Mouse (Mus musculus) embryonic facial prominence, embryonic 13.5 days (tissue): ENCODE data around the gene Dmwd. TPM values are rescaled to one million over a fixed set of nuclear protein-coding genes. Genes with fewer than 3 reads are reported as not detected.

Source experiments
- ATAC-seq: fragments of 200-750 bp; cut with Nextera tagmentation; 2 replicates; pipeline ENCODE4 v1.8.0; 2017; ENCODE audit warnings: low read depth; ENCODE audit not compliant: insufficient number of reproducible peaks, insufficient read depth, low FRiP score, low TSS enrichment
- H3K27ac ChIP-seq: fragments of 300-500 bp; sonication (generic); 2 replicates; pipeline ENCODE4 v1.5.1; 2015; ENCODE audit warnings: moderate library complexity, mild to moderate bottlenecking, inconsistent platforms
- H3K27me3 ChIP-seq: fragments of 300-500 bp; sonication (generic); 2 replicates; pipeline ENCODE4 v1.6.1; 2015; ENCODE audit warnings: mild to moderate bottlenecking, inconsistent platforms
- H3K36me3 ChIP-seq: fragments of 300-500 bp; sonication (generic); 2 replicates; pipeline ENCODE4 v1.6.1; 2015; ENCODE audit warnings: mild to moderate bottlenecking, inconsistent platforms
- H3K4me1 ChIP-seq: fragments of 300-500 bp; sonication (generic); 2 replicates; pipeline ENCODE4 v1.6.1; 2015; ENCODE audit warnings: inconsistent platforms
- H3K4me2 ChIP-seq: fragments of 300-500 bp; sonication (generic); 2 replicates; pipeline ENCODE4 v1.6.1; 2015; ENCODE audit warnings: moderate library complexity, mild to moderate bottlenecking, inconsistent platforms
- H3K4me3 ChIP-seq: fragments of 300-500 bp; sonication (generic); 2 replicates; pipeline ENCODE4 v1.5.1; 2015; ENCODE audit warnings: mild to moderate bottlenecking, inconsistent platforms
- H3K9ac ChIP-seq: fragments of 300-500 bp; sonication (generic); 2 replicates; pipeline ENCODE4 v1.6.1; 2015; ENCODE audit warnings: mild to moderate bottlenecking, inconsistent platforms
- H3K9me3 ChIP-seq: fragments of 300-500 bp; sonication (generic); 2 replicates; pipeline ENCODE4 v1.6.1; 2016; ENCODE audit warnings: inconsistent platforms
- WGBS: fragments of 180-500 bp; shearing (Covaris S2); methylation state at CpG from one replicate; pipeline ENCODE4 v1.1.7; 2015; ENCODE audit warnings: mixed read lengths; 5-methylcytosine and 5-hydroxymethylcytosine counted together
- polyA plus RNA-seq: library from polyadenylated mRNA; unstranded; fragments of >200 nt; fragmentation: Nextera tagmentation; extraction: Ambion mirVana; gene quantifications from 2 replicates; pipeline ENCODE4 v1.2.1, GENCODE M21; 2015

Dmwd gene
- polyA plus RNA-seq = 16.4 and 17.6 TPM in 2 replicates

GRCm38 (mm10) chr7:19075723-19076585 lies at the start of gene Dmwd:
Gene Dmwd (plus strand): TSS chr7:19076227.
- under 1% methylated on average over 86 of the region's 91 CpGs for WGBS
- peak; percentile 99 for ATAC-seq

DNA sequence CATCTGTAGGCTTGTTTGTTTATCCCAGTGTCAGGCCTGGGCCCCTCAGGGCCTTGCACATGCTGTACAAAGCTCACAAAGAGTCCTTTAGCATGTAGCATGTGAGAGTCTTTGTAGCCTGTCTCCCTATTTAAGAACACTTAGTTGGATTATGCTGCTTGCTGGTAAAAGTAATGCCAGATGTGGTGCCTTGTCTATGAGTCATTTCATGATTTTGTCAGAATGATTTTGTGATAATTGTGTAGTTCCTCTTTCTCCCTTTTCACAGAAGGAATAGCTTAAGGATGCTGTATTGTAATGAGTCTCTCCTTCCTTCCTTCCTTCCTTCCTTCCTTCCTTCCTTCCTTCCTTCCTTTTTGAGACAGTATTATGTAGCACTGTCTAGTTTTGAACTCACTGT lies 48.0 kb upstream of the Dmwd start:
- Histone ChIP-seq H3K27ac (no peak overlapping the region), H3K36me3 (peaks cover 46% of the 10 kb centered on the region), H3K27me3 (peaks cover 8% of the 10 kb centered on the region), H3K4me2 (no peak overlapping the region), H3K4me1 (peaks cover 36% of the 10 kb centered on the region), H3K4me3 (no peak overlapping the region), H3K9ac (no peak overlapping the region), H3K9me3 (no peaks in the 10 kb centered on the region)
- ATAC-seq = no peak

More at GRCm38 (mm10) chr7:19075723-19076585, at the start of gene Dmwd:
- Histone ChIP-seq H3K4me2 (peak within 1 kb of the TSS; percentile 94), H3K27me3 (no peaks in the 10 kb centered on the region), H3K4me1 (peaks cover 19% of the 10 kb centered on the region), H3K36me3 (peaks cover 31% of the 10 kb centered on the region), H3K27ac (peak within 1 kb of the TSS; percentile 75), H3K9me3 (no peaks in the 10 kb centered on the region), H3K9ac (peak within 1 kb of the TSS; percentile 99), H3K4me3 (peak within 1 kb of the TSS; percentile 100)

GRCm38 (mm10) chr7:19029084-19029653 lies 46.9 kb upstream of the Dmwd start:
- H3K27me3 ChIP-seq = no peaks in the 10 kb centered on the region
- no peak for ATAC-seq

GRCm38 (mm10) chr7:19031641-19032040 lies 44.4 kb upstream of the Dmwd start:
- Histone ChIP-seq H3K9ac (no peak overlapping the region), H3K4me1 (peaks cover 12% of the 10 kb centered on the region; the same call in 1 of the 2 replicates), H3K9me3 (no peaks in the 10 kb centered on the region), H3K4me2 (no peak overlapping the region), H3K27me3 (no peaks in the 10 kb centered on the region), H3K36me3 (peaks cover 81% of the 10 kb centered on the region), H3K27ac (no peak overlapping the region), H3K4me3 (no peak overlapping the region)
- no peak for ATAC-seq
- WGBS = 77% methylated on average over 4 of the region's 4 CpGs

More at GRCm38 (mm10) chr7:19029084-19029653, 46.9 kb upstream of the Dmwd start:
- Histone ChIP-seq H3K4me3 (no peak overlapping the region), H3K4me1 (peaks cover 30% of the 10 kb centered on the region), H3K27ac (no peak overlapping the region), H3K4me2 (no peak overlapping the region), H3K9ac (no peak overlapping the region), H3K36me3 (peaks cover 56% of the 10 kb centered on the region), H3K9me3 (no peaks in the 10 kb centered on the region)
- WGBS = 62% methylated on average over 6 of the region's 6 CpGs

DNA sequence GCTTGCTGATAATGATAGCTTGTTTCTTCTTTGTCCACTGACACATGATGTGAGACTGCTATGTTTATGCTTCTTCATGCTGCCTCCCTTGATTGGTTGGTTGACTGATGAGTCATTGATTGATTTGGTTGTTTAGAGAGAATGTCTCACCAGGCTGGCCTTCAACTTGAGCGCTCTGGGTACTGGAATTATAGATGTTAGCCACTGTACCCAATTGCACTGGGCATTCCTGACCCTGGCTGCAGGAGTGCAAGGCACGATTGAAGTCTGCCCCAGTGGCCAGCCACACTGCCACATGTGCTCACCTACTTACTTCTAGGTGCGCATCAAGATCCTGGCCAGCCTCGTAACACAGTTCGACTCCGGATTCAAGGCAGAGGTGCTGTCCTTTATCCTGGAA lies 31.4 kb upstream of the Dmwd start:
- ATAC-seq = no peak
- WGBS = 98% methylated on average over 6 of the region's 6 CpGs
- Histone ChIP-seq H3K4me3 (no peak overlapping the region), H3K9me3 (no peaks in the 10 kb centered on the region), H3K27me3 (no peaks in the 10 kb centered on the region), H3K36me3 (peaks cover 100% of the 10 kb centered on the region), H3K4me1 (no peaks in the 10 kb centered on the region), H3K27ac (no peak overlapping the region), H3K4me2 (no peak overlapping the region), H3K9ac (no peak overlapping the region)

GRCm38 (mm10) chr7:19046286-19047069 lies 29.5 kb upstream of the Dmwd start:
- Histone ChIP-seq H3K4me2 (no peak overlapping the region), H3K9me3 (no peaks in the 10 kb centered on the region), H3K9ac (0 out of 2 replicates have a peak overlapping the region, but pooled peaks have one; percentile 16), H3K27me3 (no peaks in the 10 kb centered on the region), H3K36me3 (peaks cover 99% of the 10 kb centered on the region), H3K4me3 (no peak overlapping the region), H3K4me1 (no peaks in the 10 kb centered on the region), H3K27ac (no peak overlapping the region)
- ATAC-seq = no peak
- WGBS = 85% methylated on average over 11 of the region's 11 CpGs

- Histone ChIP-seq H3K4me3 (no peak overlapping the region), H3K9me3 (no peaks in the 10 kb centered on the region), H3K36me3 (peaks cover 99% of the 10 kb centered on the region), H3K4me2 (no peak overlapping the region), H3K27ac (no peak overlapping the region), H3K4me1 (no peaks in the 10 kb centered on the region), H3K27me3 (no peaks in the 10 kb centered on the region), H3K9ac (peak overlapping the region; percentile 16; the same call in 1 of the 2 replicates)
- 90% methylated on average over 14 of the region's 14 CpGs for WGBS
- no peak for ATAC-seq
Observed at GRCm38 (mm10) chr7:19048006-19048527, 28.0 kb upstream of the Dmwd start.

GRCm38 (mm10) chr7:19049252-19049651 lies 26.8 kb upstream of the Dmwd start:
- Histone ChIP-seq H3K36me3 (peaks cover 97% of the 10 kb centered on the region), H3K9ac (no peak overlapping the region), H3K4me2 (no peak overlapping the region), H3K27me3 (no peaks in the 10 kb centered on the region), H3K4me1 (peaks cover 4% of the 10 kb centered on the region), H3K9me3 (no peaks in the 10 kb centered on the region), H3K27ac (no peak overlapping the region), H3K4me3 (no peak overlapping the region)
- 92% methylated on average over 5 of the region's 5 CpGs for WGBS
- no peak for ATAC-seq

DNA sequence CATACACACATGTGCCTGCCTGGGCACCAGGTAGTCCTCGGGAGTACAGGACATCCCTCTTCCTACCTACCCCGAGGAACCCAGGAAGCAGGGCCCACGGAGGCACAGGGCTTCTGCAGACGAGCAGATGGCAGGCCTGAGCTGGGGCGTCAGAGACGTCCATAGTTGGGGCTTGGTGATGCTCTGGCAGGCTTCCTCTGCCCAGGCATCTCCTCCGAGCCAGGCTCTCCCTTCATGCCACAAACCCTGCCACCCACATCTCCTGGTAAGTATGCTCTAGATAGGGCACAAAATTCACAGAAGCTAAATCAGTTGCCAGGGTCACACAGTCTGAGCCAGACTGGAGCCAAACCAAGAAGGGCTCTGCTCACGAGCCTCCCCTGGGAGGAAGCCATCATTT lies 25.9 kb upstream of the Dmwd start:
- no peak for ATAC-seq
- H3K4me3 ChIP-seq = no peak overlapping the region
- H3K27ac ChIP-seq = no peak overlapping the region
- no peaks in the 10 kb centered on the region for H3K27me3 ChIP-seq
- WGBS = 83% methylated on average over 8 of the region's 8 CpGs
- no peak overlapping the region for H3K4me2 ChIP-seq
- H3K4me1 ChIP-seq = peaks cover 10% of the 10 kb centered on the region
- peaks cover 89% of the 10 kb centered on the region for H3K36me3 ChIP-seq
- H3K9me3 ChIP-seq = no peaks in the 10 kb centered on the region
- H3K9ac ChIP-seq = 0 out of 2 replicates have a peak overlapping the region, but pooled peaks have one; percentile 21

- 68% methylated on average over 4 of the region's 4 CpGs for WGBS
- ATAC-seq = no peak
- H3K4me3 ChIP-seq = no peak overlapping the region
- H3K36me3 ChIP-seq = peaks cover 84% of the 10 kb centered on the region
- no peaks in the 10 kb centered on the region for H3K27me3 ChIP-seq
- H3K27ac ChIP-seq = no peak overlapping the region
- no peaks in the 10 kb centered on the region for H3K9me3 ChIP-seq
- peaks cover 10% of the 10 kb centered on the region for H3K4me1 ChIP-seq
- no peak overlapping the region for H3K9ac ChIP-seq
- H3K4me2 ChIP-seq = no peak overlapping the region
Observed at GRCm38 (mm10) chr7:19051161-19051560, 24.9 kb upstream of the Dmwd start.
